Mouse (Mus musculus) kidney, adult 2 months (tissue): ENCODE measurements around the gene Cage1.

Experiments
- CTCF ChIP-seq: fragments of 200-500 bp; conservative IDR thresholded peaks from 2 replicates; pipeline ENCODE4 v1.5.1; 2011; ENCODE audit warnings: low read depth, mild to moderate bottlenecking, control low read depth, low read length, moderate library complexity, mixed read lengths; ENCODE audit not compliant: insufficient read depth, insufficient read length
- POLR2A ChIP-seq: fragments of 200-500 bp; IDR thresholded peaks from one replicate; pipeline ENCODE4 v1.6.1; 2011; ENCODE audit warnings: low read depth, low read length, control low read depth

- no peak for TF ChIP-seq POLR2A
- TF ChIP-seq CTCF = peak; percentile 31; the same call in 1 of the 2 replicates
Observed at GRCm38 (mm10) chr13:38025874-38026273, 11.0 kb downstream of the Cage1 start.
